Mouse (Mus musculus): ENCODE data around the gene Rps26. TPM values are rescaled to one million over a fixed set of nuclear protein-coding genes. Genes with fewer than 3 reads are reported as not detected.
"Not testable (repeated sequence)": the region's sequence is repeated elsewhere in the genome, so short reads cannot be mapped to it uniquely, and the experiment has no call there.

Rps26 gene
- total and polyA plus RNA-seq, 2 experiments from 2014 or later = 398 to 1,580 TPM

GRCm38 (mm10) chr10:128639999-128640398, 13.5 kb upstream of the Rps26 start:
- WGBS = 91% methylated on average over 14 of the region's 14 CpGs
- Histone ChIP-seq H3K27me3 (ENCODE audit: insufficient read depth, low read length) (no peaks in the 10 kb centered on the region), H3K4me2 (ENCODE audit: low read depth, low read length, poor library complexity, severe bottlenecking) (no peak overlapping the region), H3K4me3 (ENCODE audit: low read depth, low read length) (no peak overlapping the region), H3K9me3 (ENCODE audit: low read length) (no peaks in the 10 kb centered on the region), H3K9ac (replicated peaks; ENCODE audit: low read length, poor library complexity, severe bottlenecking) (no peak overlapping the region), H3K4me1 (ENCODE audit: insufficient read depth, low read length) (peaks cover 6% of the 10 kb centered on the region; the same call in 1 of the 2 replicates), H3K27ac (ENCODE audit: low read depth, low read length) (no peak overlapping the region), H3K36me3 (ENCODE audit: insufficient read depth, low read length) (peaks cover 52% of the 10 kb centered on the region)
- no peak for DNase-seq (ENCODE audit: low spot score)
- no peak for ATAC-seq (ENCODE audit: low FRiP score)
- no peak for TF ChIP-seq CTCF (IDR thresholded peaks at IDR 0.05)

- DNase-seq (ENCODE audit: low spot score) = no peak
- Histone ChIP-seq H3K4me3 (ENCODE audit: low read depth, low read length) (no peak overlapping the region), H3K36me3 (ENCODE audit: insufficient read depth, low read length) (peaks cover 71% of the 10 kb centered on the region), H3K27ac (ENCODE audit: low read depth, low read length) (no peak overlapping the region), H3K9ac (replicated peaks; ENCODE audit: low read length, poor library complexity, severe bottlenecking) (no peak overlapping the region), H3K27me3 (ENCODE audit: insufficient read depth, low read length) (no peaks in the 10 kb centered on the region), H3K4me1 (ENCODE audit: insufficient read depth, low read length) (no peaks in the 10 kb centered on the region), H3K9me3 (ENCODE audit: low read length) (no peaks in the 10 kb centered on the region), H3K4me2 (ENCODE audit: low read depth, low read length, poor library complexity, severe bottlenecking) (no peak overlapping the region)
- ATAC-seq (ENCODE audit: low FRiP score) = no peak
- 9% methylated on average over 11 of the region's 11 CpGs for WGBS
- no peak for TF ChIP-seq CTCF (IDR thresholded peaks at IDR 0.05)
These were observed 10.5 kb upstream of the Rps26 start for GRCm38 (mm10) chr10:128637011-128637410.

- Histone ChIP-seq H3K27me3 (ENCODE audit: insufficient read depth, low read length) (no peaks in the 10 kb centered on the region), H3K4me1 (ENCODE audit: insufficient read depth, low read length) (no peaks in the 10 kb centered on the region), H3K9ac (replicated peaks; ENCODE audit: low read length, poor library complexity, severe bottlenecking) (no peak overlapping the region), H3K9me3 (ENCODE audit: low read length) (no peaks in the 10 kb centered on the region), H3K4me3 (ENCODE audit: low read depth, low read length) (no peak overlapping the region), H3K36me3 (ENCODE audit: insufficient read depth, low read length) (peaks cover 71% of the 10 kb centered on the region), H3K27ac (ENCODE audit: low read depth, low read length) (no peak overlapping the region), H3K4me2 (ENCODE audit: low read depth, low read length, poor library complexity, severe bottlenecking) (no peak overlapping the region)
- ATAC-seq (ENCODE audit: low FRiP score) (no peak), DNase-seq (ENCODE audit: low spot score) (no peak)
- TF ChIP-seq CTCF (IDR thresholded peaks at IDR 0.05) = no peak
- WGBS = 40% methylated on average over 6 of the region's 6 CpGs
These were observed 10.0 kb upstream of the Rps26 start for GRCm38 (mm10) chr10:128636561-128636960.

- H3K27ac ChIP-seq (ENCODE audit: low read depth, low read length) = no peak overlapping the region
- H3K9me3 ChIP-seq (ENCODE audit: low read length) = no peaks in the 10 kb centered on the region
- H3K4me3 ChIP-seq (ENCODE audit: low read depth, low read length) = no peak overlapping the region
- no peaks in the 10 kb centered on the region for H3K27me3 ChIP-seq (ENCODE audit: insufficient read depth, low read length)
- no peak overlapping the region for H3K4me2 ChIP-seq (ENCODE audit: low read depth, low read length, poor library complexity, severe bottlenecking)
- ATAC-seq (ENCODE audit: low FRiP score) = no peak
- peaks cover 66% of the 10 kb centered on the region for H3K36me3 ChIP-seq (ENCODE audit: insufficient read depth, low read length)
- H3K4me1 ChIP-seq (ENCODE audit: insufficient read depth, low read length) = no peaks in the 10 kb centered on the region
- H3K9ac ChIP-seq (replicated peaks; ENCODE audit: low read length, poor library complexity, severe bottlenecking) = no peak overlapping the region
- DNase-seq (ENCODE audit: low spot score) = no peak
- TF ChIP-seq CTCF (IDR thresholded peaks at IDR 0.05) = no peak
- WGBS = 96% methylated on average over 13 of the region's 13 CpGs
These were observed 9.2 kb upstream of the Rps26 start for GRCm38 (mm10) chr10:128635697-128636096.

GRCm38 (mm10) chr10:128631571-128631970, 5.0 kb upstream of the Rps26 start:
- ATAC-seq (ENCODE audit: low FRiP score) (no peak), DNase-seq (ENCODE audit: low spot score) (no peak)
- H3K27me3 ChIP-seq (ENCODE audit: insufficient read depth, low read length) = no peaks in the 10 kb centered on the region
- WGBS = 19% methylated on average over 6 of the region's 6 CpGs
- no peak overlapping the region for H3K4me2 ChIP-seq (ENCODE audit: low read depth, low read length, poor library complexity, severe bottlenecking)
- H3K4me1 ChIP-seq (ENCODE audit: insufficient read depth, low read length) = no peaks in the 10 kb centered on the region
- peaks cover 38% of the 10 kb centered on the region for H3K36me3 ChIP-seq (ENCODE audit: insufficient read depth, low read length)
- H3K9ac ChIP-seq (replicated peaks; ENCODE audit: low read length, poor library complexity, severe bottlenecking) = no peak overlapping the region
- no peaks in the 10 kb centered on the region for H3K9me3 ChIP-seq (ENCODE audit: low read length)
- H3K27ac ChIP-seq (ENCODE audit: low read depth, low read length) = no peak overlapping the region
- no peak overlapping the region for H3K4me3 ChIP-seq (ENCODE audit: low read depth, low read length)
- TF ChIP-seq CTCF (IDR thresholded peaks at IDR 0.05) = no peak

GRCm38 (mm10) chr10:128630306-128630705, 3.8 kb upstream of the Rps26 start:
- H3K9me3 ChIP-seq (ENCODE audit: low read length); H3K4me1 ChIP-seq (ENCODE audit: insufficient read depth, low read length); ATAC-seq (ENCODE audit: low FRiP score); H3K9ac ChIP-seq (replicated peaks; ENCODE audit: low read length, poor library complexity, severe bottlenecking); H3K27ac ChIP-seq (ENCODE audit: low read depth, low read length); H3K4me2 ChIP-seq (ENCODE audit: low read depth, low read length, poor library complexity, severe bottlenecking); DNase-seq (ENCODE audit: low spot score); H3K4me3 ChIP-seq (ENCODE audit: low read depth, low read length); H3K27me3 ChIP-seq (ENCODE audit: insufficient read depth, low read length): not testable (repeated sequence)
- 87% methylated on average over 5 of the region's 5 CpGs for WGBS
- H3K36me3 ChIP-seq (ENCODE audit: insufficient read depth, low read length) = peaks cover 27% of the 10 kb centered on the region
